Mouse (Mus musculus): ENCODE data around the gene Lmo3. TPM values are rescaled to one million over a fixed set of nuclear protein-coding genes. Genes with fewer than 3 reads are reported as not detected.

Lmo3 gene
- polyA plus RNA-seq, 1 experiment from 2014 or later = 7.1 TPM

DNA sequence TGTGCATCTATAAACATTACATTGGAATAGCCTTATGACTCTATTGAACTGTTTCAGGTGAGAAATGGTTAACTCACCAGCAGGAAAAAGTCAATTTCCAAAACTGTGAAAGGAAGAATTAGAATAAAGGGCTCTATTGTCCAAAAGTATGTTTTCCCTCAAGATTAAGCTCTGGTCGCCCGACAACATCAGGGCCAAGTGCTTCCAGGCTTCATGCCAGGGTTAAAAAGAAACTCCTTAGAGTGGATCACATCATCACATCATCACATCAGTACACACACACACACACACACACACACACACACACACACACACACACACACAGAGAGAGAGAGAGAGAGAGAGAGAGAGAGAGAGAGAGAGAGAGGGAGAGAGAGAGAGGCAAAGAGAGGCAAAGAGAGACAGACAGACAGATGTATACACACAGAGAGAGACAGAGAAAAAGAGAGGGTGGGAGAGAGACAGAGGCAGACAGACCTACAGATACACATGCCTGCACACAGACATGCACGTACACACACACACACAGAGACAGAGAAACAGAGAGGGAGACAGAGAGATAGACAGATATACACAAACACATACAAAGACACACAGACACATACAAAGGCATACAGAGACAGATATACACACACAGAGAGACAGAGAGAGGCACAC, 255.9 kb downstream of the Lmo3 start:
- no peak for DNase-seq (ENCODE audit: low spot score)
- Histone ChIP-seq H3K36me3 (replicated peaks; ENCODE audit: control insufficient read depth, insufficient read depth, low read depth, low read length) (no peaks in the 10 kb centered on the region), H3K9ac (replicated peaks; ENCODE audit: low read length) (no peak overlapping the region), H3K4me1 (ENCODE audit: control insufficient read depth, insufficient read depth, low read length) (no peaks in the 10 kb centered on the region), H3K4me3 (ENCODE audit: low read depth, low read length) (no peak overlapping the region), H3K4me2 (ENCODE audit: low read depth, low read length) (no peak overlapping the region), H3K27me3 (ENCODE audit: control insufficient read depth, insufficient read depth, low read length) (no peaks in the 10 kb centered on the region), H3K27ac (replicated peaks; ENCODE audit: low read depth, low read length) (no peak overlapping the region), H3K9me3 (replicated peaks; ENCODE audit: control insufficient read depth, low read length) (no peaks in the 10 kb centered on the region)
- ATAC-seq (replicated peaks; ENCODE audit: insufficient number of reproducible peaks, low FRiP score, low TSS enrichment, low read depth) = no peak
- 32% methylated on average over 3 of the region's 3 CpGs for WGBS

DNA sequence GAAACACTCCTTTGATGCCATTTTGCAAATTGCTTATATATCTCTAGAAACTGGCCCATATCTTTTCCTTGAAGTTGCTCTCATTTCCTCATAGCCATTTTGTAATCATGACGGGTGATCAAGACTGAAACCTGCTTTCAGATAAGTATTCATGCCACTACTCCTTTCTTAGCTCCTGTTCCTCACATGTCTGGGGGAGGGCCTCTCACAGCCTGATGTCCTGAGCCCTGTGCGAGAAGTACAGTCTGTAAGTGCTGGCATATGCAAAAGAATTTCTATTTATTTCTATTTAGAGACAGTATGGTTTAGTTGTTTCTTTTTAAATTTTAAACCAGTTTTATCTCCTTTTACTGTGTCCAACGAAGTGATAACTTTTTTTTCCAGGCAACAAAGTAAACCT, 256.6 kb downstream of the Lmo3 start:
- WGBS = 60% methylated on average over 3 of the region's 3 CpGs
- Histone ChIP-seq H3K4me2 (ENCODE audit: low read depth, low read length) (no peak overlapping the region), H3K9me3 (replicated peaks; ENCODE audit: control insufficient read depth, low read length) (no peaks in the 10 kb centered on the region), H3K4me1 (ENCODE audit: control insufficient read depth, insufficient read depth, low read length) (no peaks in the 10 kb centered on the region), H3K27me3 (ENCODE audit: control insufficient read depth, insufficient read depth, low read length) (no peaks in the 10 kb centered on the region), H3K9ac (replicated peaks; ENCODE audit: low read length) (no peak overlapping the region), H3K27ac (replicated peaks; ENCODE audit: low read depth, low read length) (no peak overlapping the region), H3K36me3 (replicated peaks; ENCODE audit: control insufficient read depth, insufficient read depth, low read depth, low read length) (no peaks in the 10 kb centered on the region), H3K4me3 (ENCODE audit: low read depth, low read length) (no peak overlapping the region)
- no peak for ATAC-seq (replicated peaks; ENCODE audit: insufficient number of reproducible peaks, low FRiP score, low TSS enrichment, low read depth)
- DNase-seq (ENCODE audit: low spot score) = no peak

DNA sequence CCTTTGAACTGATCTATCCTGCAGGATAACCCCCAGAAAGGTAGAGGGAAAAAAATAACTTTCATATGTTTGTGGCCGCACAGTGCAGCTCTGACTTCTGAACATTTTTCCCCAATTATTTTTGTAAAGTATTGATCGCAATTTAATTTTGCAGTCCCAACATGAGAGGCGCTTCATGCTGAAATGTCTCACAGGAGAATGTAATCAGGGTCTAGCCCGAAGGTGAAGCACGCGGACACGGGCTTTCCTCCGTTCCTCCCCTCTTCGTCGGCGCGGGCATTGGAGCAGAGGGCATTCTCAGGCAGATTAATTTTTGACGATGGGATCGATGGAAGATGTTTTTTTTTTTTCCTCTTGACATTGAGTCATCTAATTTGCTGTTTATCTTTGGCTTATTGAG, 258.4 kb downstream of the Lmo3 start:
- DNase-seq (ENCODE audit: low spot score) = no peak
- 93% methylated on average over 14 of the region's 14 CpGs for WGBS
- Histone ChIP-seq H3K4me2 (ENCODE audit: low read depth, low read length) (no peak overlapping the region), H3K9ac (replicated peaks; ENCODE audit: low read length) (no peak overlapping the region), H3K4me1 (ENCODE audit: control insufficient read depth, insufficient read depth, low read length) (no peaks in the 10 kb centered on the region), H3K27me3 (ENCODE audit: control insufficient read depth, insufficient read depth, low read length) (no peaks in the 10 kb centered on the region), H3K27ac (replicated peaks; ENCODE audit: low read depth, low read length) (no peak overlapping the region), H3K36me3 (replicated peaks; ENCODE audit: control insufficient read depth, insufficient read depth, low read depth, low read length) (no peaks in the 10 kb centered on the region), H3K9me3 (replicated peaks; ENCODE audit: control insufficient read depth, low read length) (no peaks in the 10 kb centered on the region), H3K4me3 (ENCODE audit: low read depth, low read length) (no peak overlapping the region)
- ATAC-seq (replicated peaks; ENCODE audit: insufficient number of reproducible peaks, low FRiP score, low TSS enrichment, low read depth) = no peak

DNA sequence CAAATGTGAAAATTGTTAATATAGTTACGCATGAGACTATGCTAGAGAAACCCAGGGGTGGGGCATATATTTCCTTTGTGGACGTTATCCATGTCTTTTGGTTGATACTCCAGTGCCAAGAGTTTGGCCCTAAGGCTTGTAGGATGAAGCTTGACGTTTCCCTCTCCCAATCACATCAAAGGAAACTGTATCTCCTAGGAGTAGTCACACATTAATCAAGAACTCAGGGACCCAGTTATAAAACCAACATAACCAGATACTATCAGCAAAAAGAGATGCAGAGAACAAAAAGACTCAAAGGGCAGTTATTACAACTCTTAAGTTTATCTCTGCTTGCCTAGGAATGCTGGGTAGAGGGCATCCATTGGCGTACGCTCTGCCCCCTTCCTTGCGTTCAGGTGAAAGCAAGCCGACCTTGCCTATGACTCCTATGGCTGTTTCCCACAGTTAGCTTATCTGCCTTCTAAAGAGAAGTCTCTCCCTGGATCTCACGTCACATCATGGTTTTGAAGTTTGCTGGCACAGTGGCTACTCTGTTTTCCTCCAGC, 261.5 kb downstream of the Lmo3 start:
- Histone ChIP-seq H3K9me3 (replicated peaks; ENCODE audit: control insufficient read depth, low read length) (no peaks in the 10 kb centered on the region), H3K27me3 (ENCODE audit: control insufficient read depth, insufficient read depth, low read length) (no peaks in the 10 kb centered on the region), H3K27ac (replicated peaks; ENCODE audit: low read depth, low read length) (no peak overlapping the region), H3K36me3 (replicated peaks; ENCODE audit: control insufficient read depth, insufficient read depth, low read depth, low read length) (no peaks in the 10 kb centered on the region), H3K4me3 (ENCODE audit: low read depth, low read length) (no peak overlapping the region), H3K4me2 (ENCODE audit: low read depth, low read length) (no peak overlapping the region), H3K4me1 (ENCODE audit: control insufficient read depth, insufficient read depth, low read length) (no peaks in the 10 kb centered on the region), H3K9ac (replicated peaks; ENCODE audit: low read length) (no peak overlapping the region)
- DNase-seq (ENCODE audit: low spot score) (no peak), ATAC-seq (replicated peaks; ENCODE audit: insufficient number of reproducible peaks, low FRiP score, low TSS enrichment, low read depth) (no peak)
- WGBS = 85% methylated on average over 8 of the region's 8 CpGs

Other genes starting within 250 kb of the Lmo3 start
- gene Igbp1b, start 76.6 kb upstream of the Lmo3 start, polyA plus RNA-seq (2014; fragmentation: Nextera tagmentation; extraction: Ambion mirVana) = not detected in 2 replicates